Mouse (Mus musculus) liver, adult 2 months (tissue): ENCODE data around the gene Gm815.

ENCODE experiments used
- CTCF ChIP-seq: fragments of 200-500 bp; IDR thresholded peaks from 2 replicates; pipeline ENCODE4 v1.5.1; 2011; ENCODE audit warnings: low read depth, low read length, control low read depth
- POLR2A ChIP-seq: fragments of 200-500 bp; IDR thresholded peaks from 2 replicates; pipeline ENCODE4 v1.6.1; 2011; ENCODE audit warnings: low read length, control low read depth; ENCODE audit not compliant: insufficient read depth; ENCODE audit errors: extremely low read depth

DNA sequence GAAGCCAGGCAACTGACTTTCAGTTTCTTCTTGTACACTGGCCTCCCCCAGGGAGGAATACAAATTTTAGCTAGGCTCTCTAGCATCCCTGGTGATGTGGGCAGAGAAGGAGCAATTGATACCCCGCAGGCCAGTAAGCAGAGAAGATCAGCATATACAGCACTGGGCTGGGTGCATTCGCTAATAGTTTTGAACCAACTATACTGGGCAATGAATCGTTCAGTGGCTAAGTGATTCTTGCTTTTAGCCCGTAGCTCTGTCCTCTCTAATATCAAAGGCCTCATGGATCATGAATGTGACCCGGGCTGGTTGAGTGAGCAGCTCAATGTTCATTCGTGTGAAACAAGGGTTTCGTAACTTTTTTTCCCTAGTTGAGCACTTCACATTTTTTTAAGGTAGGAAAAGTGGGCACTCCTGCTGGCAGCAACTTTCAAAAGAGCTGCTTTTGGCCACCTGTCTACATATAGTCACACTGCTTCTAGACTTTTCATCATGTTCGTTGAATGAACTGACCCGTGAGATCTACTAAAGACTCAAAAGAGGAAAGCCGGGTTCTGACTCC is 3.7 kb upstream of the Gm815 start:
- TF ChIP-seq POLR2A (no peak), CTCF (no peak)
